Mouse (Mus musculus): ENCODE results near the gene Marveld3.
A peak's percentile ranks its signal among the peaks of the same experiment; 100 is the strongest.

Marveld3 gene

GRCm38 (mm10) chr8:109961693-109962367 lies at the start of gene Marveld3:
Gene Marveld3 (minus strand): TSS chr8:109962203.
- peak in 1 of 2 experiments; percentile 26 for DNase-seq

- DNase-seq: peak; percentile 38 to 42
These were observed 48.9 kb upstream of the Marveld3 start for GRCm38 (mm10) chr8:110010868-110011267.

- DNase-seq: no peak
These were observed 47.0 kb upstream of the Marveld3 start for GRCm38 (mm10) chr8:110008995-110009446.

- DNase-seq: no peak
These were observed 46.4 kb upstream of the Marveld3 start for GRCm38 (mm10) chr8:110008228-110008994.

DNA sequence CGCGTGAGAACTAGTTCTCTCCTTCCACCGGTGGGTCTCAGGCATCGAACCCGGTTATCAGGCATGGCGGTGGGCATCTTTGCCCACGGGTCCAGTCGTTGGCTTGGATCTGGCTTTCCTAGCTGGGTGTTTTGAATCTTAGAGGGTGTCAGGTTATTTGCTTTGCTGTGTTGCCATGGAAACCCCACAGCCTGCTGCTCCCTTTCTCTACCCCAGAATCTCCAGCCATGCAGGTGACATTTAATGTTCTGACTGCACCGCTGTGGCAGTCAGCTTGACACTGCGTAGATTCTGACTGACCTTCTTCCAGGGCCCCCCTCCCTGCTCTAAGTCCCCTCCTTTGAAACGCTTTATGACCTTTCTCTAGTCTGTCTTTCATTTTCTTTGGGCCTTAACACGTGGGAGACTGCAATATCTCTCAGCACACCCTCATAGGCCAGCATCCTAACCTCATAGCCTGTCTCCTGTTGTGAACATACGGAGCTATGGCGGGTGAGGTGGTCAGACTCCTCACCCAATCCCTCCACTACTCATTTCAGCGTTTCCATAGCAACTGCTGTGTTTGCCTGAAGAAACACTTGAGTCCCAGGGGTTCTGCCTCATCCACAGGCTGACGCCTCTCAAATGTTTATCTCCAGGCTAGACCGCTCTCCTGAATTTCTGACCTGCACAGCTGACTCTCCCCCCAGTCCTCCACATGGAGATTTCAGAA lies 44.5 kb upstream of the Marveld3 start:
- no peak for DNase-seq

DNA sequence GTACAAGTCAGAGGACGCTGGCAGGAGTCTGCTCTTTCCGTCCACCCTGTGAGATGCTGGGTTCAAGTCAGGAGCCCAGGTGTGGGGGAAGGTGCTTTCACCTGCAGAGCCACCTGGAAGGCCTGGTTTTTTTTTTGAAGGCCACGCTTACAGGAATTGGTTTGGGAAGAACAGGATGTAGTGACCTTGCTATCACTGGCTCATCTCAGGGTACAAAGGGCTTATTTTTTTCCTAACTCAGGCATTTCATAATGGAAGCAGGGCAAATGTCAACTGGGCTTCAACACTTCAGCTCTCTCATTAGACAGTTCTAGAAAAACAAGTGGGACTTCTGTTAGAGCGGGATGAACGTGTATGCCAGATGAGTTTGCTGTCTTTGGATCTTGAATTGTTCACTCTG lies 42.3 kb upstream of the Marveld3 start:
- DNase-seq: no peak

GRCm38 (mm10) chr8:110002953-110003352 lies 41.0 kb upstream of the Marveld3 start:
- DNase-seq: no peak

DNA sequence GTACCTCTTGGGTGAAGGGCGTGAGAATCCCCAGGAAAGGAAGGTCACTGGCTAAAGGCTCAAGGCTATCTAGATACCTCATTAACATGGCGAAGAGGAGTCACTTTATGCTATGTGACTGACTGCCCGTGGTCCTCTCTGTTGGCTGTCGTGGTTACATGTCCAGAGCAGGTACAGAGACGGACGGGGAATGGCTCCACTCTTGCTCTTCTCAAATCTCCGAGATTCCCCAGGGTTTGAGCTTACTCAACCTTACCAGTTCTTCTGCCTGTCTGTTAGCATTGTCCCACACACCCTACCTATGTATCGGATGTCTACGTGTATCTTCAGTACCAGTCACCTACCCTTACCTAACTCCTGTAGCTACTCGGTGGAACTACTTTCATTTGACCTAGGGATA lies 38.0 kb upstream of the Marveld3 start:
- no peak for DNase-seq

DNA sequence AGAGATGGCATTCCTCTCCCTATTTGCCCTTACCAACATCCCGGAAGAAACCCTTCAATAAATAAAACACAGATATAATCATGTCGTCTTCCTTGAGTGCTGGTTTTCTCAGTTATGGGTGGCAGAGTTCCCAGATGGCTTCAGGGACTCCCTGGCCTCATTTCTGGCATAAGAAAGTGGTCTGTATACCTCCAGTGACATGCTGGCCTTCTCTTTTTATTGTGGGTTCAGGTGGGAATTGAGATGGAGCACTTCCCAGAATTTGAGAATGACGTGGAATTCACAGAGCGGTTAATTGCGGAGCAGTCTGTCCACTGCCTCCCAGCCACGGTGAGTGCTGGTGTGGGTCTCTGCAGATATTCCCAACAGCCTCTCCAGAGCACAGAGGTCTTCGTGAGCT lies 36.1 kb upstream of the Marveld3 start:
- no peak for DNase-seq

DNA sequence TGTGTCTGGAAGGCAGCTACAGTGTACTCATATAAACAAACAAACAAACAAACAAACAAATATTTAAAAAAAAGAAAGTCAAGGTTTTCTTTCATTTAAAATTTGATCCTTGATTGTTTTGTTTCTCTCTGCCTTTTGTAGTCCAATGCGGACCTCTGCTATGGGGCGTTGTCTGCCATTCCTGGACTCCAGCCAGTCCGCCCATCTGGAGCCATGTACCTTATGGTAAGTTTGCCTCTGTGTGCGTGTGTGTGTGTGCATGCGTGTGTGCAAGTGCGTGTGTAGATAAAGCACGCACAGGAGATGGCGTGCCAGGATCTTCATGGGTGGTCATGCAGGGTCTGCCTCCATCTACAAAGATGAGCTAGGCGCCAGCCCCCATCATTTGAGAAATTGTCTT lies 35.4 kb upstream of the Marveld3 start:
- DNase-seq: peak in 1 of 2 experiments; percentile 7

DNA sequence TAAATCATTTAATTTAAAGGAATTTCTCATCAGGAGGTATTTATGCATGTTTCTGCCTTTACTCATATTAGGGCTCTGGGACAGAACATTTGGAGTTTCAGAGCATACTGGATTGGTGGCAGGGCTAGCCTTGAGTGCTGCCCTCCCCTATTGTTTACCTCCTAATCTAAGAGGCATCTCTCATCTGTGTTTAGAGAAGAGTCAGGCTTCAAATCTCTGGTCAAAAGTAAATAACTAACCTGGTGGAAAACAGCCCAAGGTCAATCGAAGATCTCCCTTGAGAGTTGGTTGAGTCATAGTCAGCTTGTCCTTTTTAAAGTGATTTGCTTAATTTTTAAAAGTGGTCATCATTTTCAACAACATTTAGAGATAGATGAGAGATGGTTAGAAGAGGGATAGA lies 30.9 kb upstream of the Marveld3 start:
- no peak for DNase-seq

GRCm38 (mm10) chr8:109992166-109992565 lies 30.2 kb upstream of the Marveld3 start:
- no peak for DNase-seq

- DNase-seq: no peak
These were observed 28.2 kb upstream of the Marveld3 start, which contains the start of gene Tat for GRCm38 (mm10) chr8:109990224-109990623. Gene Tat (plus strand): TSS chr8:109990437.

GRCm38 (mm10) chr8:109989151-109989550 lies 27.1 kb upstream of the Marveld3 start:
- DNase-seq: no peak

GRCm38 (mm10) chr8:109987776-109988175 lies 25.8 kb upstream of the Marveld3 start:
- no peak for DNase-seq

DNA sequence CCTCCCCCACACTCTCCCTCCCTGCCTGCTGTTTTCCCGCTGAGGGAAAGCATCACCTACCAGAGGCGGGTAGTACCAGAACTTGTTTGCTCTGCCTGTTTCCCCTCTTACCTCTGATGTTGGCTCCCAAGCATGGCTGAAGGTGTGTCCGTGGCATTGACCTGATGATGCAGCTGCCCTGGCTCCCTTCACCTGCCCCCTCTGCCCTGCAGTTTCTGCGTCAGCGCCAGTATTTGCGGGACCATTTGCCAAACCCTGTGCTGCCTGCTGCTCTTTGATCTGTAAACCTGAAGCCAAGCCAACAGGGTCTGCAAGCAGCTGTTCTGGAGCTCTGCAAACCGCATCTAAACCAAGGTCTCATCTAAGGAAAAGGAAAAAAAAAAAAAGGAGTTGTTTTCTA lies 24.4 kb upstream of the Marveld3 start:
- no peak for DNase-seq

DNA sequence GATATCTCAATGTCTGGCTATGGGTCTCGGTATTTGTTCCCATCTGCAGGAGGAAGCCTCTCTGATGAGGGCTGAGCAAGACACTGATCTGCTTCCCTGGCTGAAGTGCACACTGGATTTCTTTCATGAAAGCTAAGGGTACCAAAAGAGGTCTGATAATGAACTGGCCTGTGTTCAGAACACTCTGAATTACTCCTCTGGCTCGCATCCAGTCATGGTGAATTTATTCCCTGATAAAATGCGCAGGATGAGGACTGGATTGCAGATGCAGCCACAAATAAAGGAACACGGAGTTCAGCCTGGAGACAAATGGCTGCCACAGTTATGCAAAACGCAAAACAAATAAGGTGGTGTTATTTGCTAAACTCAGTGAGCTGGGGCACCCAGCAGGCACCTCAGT lies 21.9 kb upstream of the Marveld3 start:
- no peak for DNase-seq

DNA sequence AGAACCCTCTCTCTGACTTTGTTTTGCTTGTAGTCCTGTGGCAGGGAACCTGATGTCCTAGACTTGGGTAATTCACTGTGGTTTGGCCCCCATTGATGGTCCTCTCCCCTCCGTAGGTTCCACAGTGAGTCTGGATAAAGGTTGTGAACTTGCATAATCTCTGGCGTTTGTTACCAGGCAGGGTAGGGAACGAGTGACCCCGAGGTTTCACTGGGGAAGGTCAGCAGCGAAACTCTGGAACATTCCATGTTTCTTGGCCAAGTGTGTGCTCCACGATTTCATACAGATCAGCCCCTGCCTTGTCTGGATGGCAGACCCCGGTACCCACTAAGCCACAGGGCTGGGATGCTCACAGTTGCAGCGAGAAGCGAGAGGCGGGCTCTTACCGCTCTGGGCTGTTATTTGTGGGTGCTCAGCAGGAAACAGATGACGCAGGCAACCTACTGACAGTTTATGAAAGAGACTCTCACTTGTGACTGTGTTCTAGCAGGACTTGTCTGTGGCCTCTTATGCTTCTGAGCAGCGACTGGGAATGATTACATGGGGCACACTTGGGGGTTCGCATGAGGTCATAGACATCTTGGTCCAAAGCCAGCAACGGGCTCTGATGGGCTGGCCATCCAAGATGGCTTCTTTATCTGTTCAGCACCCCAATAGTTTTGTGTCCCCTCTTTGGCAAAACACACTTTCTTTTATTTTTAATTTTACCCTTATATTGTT lies 20.5 kb upstream of the Marveld3 start:
- peak; percentile 18 to 24 for DNase-seq

DNA sequence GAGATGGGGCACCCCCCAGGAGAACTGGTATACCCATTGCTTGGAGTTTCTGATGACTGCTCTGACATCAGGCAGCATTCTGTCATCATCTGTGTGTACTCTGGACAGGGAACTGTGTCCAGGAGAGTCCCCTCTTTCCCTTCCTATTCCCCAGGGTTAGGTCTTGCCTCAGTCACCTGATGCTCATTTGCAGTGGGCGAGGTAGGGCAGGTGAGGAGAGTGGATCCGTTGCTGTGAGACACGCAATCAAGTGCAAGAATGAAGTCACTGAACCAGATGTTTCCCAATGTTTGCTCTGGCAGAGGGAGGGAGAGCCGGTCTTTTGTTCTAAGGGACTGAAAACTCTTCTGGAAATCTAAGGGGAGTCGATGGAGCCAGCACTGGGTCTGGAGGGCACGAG lies 17.3 kb upstream of the Marveld3 start:
- DNase-seq: no peak

- no peak for DNase-seq
These were observed 10.9 kb upstream of the Marveld3 start for GRCm38 (mm10) chr8:109972901-109973300.

- DNase-seq: no peak
These were observed 8.3 kb upstream of the Marveld3 start for GRCm38 (mm10) chr8:109970323-109970722.

DNA sequence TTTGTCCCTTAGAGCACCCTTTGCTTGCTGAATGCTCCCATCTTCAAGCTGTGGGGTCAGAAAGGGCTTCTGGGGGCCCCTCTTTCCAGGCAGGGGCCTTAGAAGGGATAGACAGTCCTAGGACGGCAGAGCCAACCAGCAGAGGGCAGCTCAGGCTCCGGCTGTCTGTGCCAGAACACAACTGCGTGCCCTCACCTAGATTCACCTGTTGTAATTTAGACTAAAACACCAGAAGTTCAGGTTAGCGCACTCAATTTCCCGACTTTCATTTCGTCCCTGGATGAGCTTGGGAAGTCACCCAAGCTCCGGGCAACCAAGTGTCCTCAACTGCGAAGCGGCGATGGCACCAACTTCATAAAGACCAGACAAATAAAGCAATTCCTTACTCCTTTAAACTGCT lies 6.8 kb upstream of the Marveld3 start:
- no peak for DNase-seq

GRCm38 (mm10) chr8:109964106-109964505 lies 2.1 kb upstream of the Marveld3 start:
- DNase-seq: no peak

Data from cerebellum, postnatal 36 days (tissue).